Mouse (Mus musculus) E14TG2a.4 (cell line): ENCODE measurements at regions not wholly inside any gene's neighbourhood (a gene's known extent, or its start where the extent isn't known, plus 50 kb on each side); places are given as distances from the start of the nearest gene placed in this dataset.

Experiments used
- CTCF ChIP-seq: conservative IDR thresholded peaks from 2 replicates; pipeline ENCODE4 v1.5.1; 2014; ENCODE audit warnings: low read length
- NANOG ChIP-seq: IDR thresholded peaks from 2 replicates; pipeline ENCODE4 v1.6.1; 2014; ENCODE audit warnings: borderline replicate concordance, low read length, mixed read lengths

DNA sequence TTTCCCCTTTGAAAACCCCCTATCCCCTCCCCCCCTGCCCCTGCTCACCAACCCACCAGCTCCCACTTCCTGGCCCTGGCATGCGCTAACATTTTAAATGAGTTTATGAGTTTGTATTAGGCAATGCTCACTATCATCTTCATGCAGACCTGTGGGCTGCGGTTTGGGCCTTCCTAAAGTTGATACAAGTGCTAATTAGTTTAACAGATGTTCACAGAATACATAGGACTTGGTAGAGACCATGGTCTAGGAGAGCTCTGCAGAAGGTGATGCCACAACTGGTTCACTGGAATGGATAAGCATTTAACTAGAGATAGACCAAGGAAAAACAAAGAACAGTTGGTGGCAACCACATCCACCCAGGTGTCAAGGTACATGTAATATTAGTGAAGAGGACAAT is 324.1 kb upstream of the Sox11 start:
- TF ChIP-seq CTCF (no peak), NANOG (no peak)
